Mouse (Mus musculus) hindbrain, postnatal 0 days (tissue): ENCODE data around the gene Olfr1032. TPM values are rescaled to one million over a fixed set of nuclear protein-coding genes. Genes with fewer than 3 reads are reported as not detected.
A peak's percentile ranks its signal among the peaks of the same experiment; 100 is the strongest.
"Not testable (repeated sequence)": the region's sequence is repeated elsewhere in the genome, so short reads cannot be mapped to it uniquely, and the experiment has no call there.

Source experiments
- ATAC-seq: fragments of 200-750 bp; cut with Nextera tagmentation; 2 replicates; pipeline ENCODE4 v1.8.0; 2017; ENCODE audit warnings: mild to moderate bottlenecking, moderate TSS enrichment, moderate library complexity
- DNase-seq: peaks from one replicate; pipeline ENCODE4 v3.0.0-alpha.2; 2015; ENCODE audit warnings: low spot score
- H3K27ac ChIP-seq: fragments of 300-500 bp; sonication (generic); 2 replicates; pipeline ENCODE4 v1.5.1; 2014; ENCODE audit warnings: mild to moderate bottlenecking
- H3K27me3 ChIP-seq: fragments of 300-500 bp; sonication (generic); 2 replicates; pipeline ENCODE4 v1.6.1; 2014; ENCODE audit warnings: low read length, mixed read lengths; ENCODE audit not compliant: insufficient read depth
- H3K36me3 ChIP-seq: fragments of 300-500 bp; sonication (generic); 2 replicates; pipeline ENCODE4 v1.6.1; 2014; ENCODE audit warnings: low read length, mixed read lengths; ENCODE audit not compliant: insufficient read depth
- H3K4me1 ChIP-seq: fragments of 300-500 bp; sonication (generic); 2 replicates; pipeline ENCODE4 v1.6.1; 2014; ENCODE audit warnings: antibody characterized with exemption, low read length, mixed read lengths; ENCODE audit not compliant: insufficient read depth
- H3K4me2 ChIP-seq: fragments of 300-500 bp; sonication (generic); 2 replicates; pipeline ENCODE4 v1.6.1; 2014; ENCODE audit warnings: low read depth, mild to moderate bottlenecking, low read length, moderate library complexity, mixed read lengths
- H3K4me3 ChIP-seq: fragments of 300-500 bp; sonication (generic); 2 replicates; pipeline ENCODE4 v1.5.1; 2014; ENCODE audit warnings: low read length
- H3K9ac ChIP-seq: fragments of 300-500 bp; sonication (generic); replicated peaks from 2 replicates; pipeline ENCODE4 v1.6.1; 2014; ENCODE audit warnings: mild to moderate bottlenecking, low read length, moderate library complexity, mixed read lengths
- H3K9me3 ChIP-seq: fragments of 300-500 bp; sonication (generic); 2 replicates; pipeline ENCODE4 v1.6.1; 2016; ENCODE audit warnings: low read length, mixed read lengths
- CTCF ChIP-seq: IDR thresholded peaks from 2 replicates; pipeline ENCODE4 v1.5.1; 2016; ENCODE audit warnings: antibody characterized with exemption, control low read depth, low read depth
- WGBS: fragments of 180-500 bp; shearing (Covaris S2); extraction: QIAGEN DNeasy Blood & Tissue Kit; methylation state at CpG from one replicate; pipeline ENCODE4 v1.1.7; 2014; 5-methylcytosine and 5-hydroxymethylcytosine counted together
- polyA plus RNA-seq: library from polyadenylated mRNA; unstranded; fragments of >200 nt; fragmentation: Nextera tagmentation; extraction: Ambion mirVana; gene quantifications from 2 replicates; pipeline ENCODE4 v1.2.1, GENCODE M21; 2015
- total RNA-seq: library from RNA; depleted of rRNA; stranded (reverse); fragments of >200 nt; gene quantifications from 2 replicates; pipeline ENCODE4 v1.2.3, GENCODE M21; 2014; rRNA removed

Olfr1032 gene
- not detected in 2 replicates for total RNA-seq
- polyA plus RNA-seq: not detected in 2 replicates

GRCm38 (mm10) chr2:86005240-86005639 is at the start of gene Olfr1032:
TSS of gene Olfr1032 (plus strand) at chr2:86005540.
- H3K4me1 ChIP-seq: no peaks in the 10 kb centered on the region
- no peaks in the 10 kb centered on the region for H3K27me3 ChIP-seq
- no peaks in the 10 kb centered on the region for H3K36me3 ChIP-seq
- no peak for TF ChIP-seq CTCF
- no peak within 1 kb of the TSS for H3K27ac ChIP-seq
- H3K4me2 ChIP-seq: no peak within 1 kb of the TSS
- no peak within 1 kb of the TSS for H3K9ac ChIP-seq
- no peaks in the 10 kb centered on the region for H3K9me3 ChIP-seq
- DNase-seq (no peak), ATAC-seq (no peak)
- WGBS: 89% methylated on average over 7 of the region's 7 CpGs
- H3K4me3 ChIP-seq: no peak within 1 kb of the TSS

DNA sequence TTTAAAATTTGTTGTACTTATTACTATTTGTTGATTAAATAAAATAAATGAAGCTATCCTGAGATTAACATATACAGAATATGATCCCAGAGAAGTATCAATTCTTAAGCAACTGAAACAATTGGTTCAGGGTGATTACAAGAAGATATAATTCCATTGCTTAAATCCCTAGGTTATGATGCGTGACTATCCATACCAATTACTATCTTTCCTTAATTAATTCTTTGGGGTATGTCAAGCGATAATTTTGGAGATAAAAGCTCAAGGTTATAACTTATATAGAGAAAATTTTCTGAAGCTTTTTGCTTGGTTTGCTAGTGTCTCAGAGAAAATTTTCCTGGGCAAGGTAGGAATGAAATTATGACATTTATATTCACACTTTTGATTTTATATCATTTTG is 31.7 kb upstream of the Olfr1032 start, which contains the start of gene Olfr1029:
Gene Olfr1029 (plus strand): TSS at position 301 of the 400 bp plus-strand sequence.
- Histone ChIP-seq H3K4me3 (no peak within 1 kb of the TSS), H3K27me3 (no peaks in the 10 kb centered on the region), H3K36me3 (no peaks in the 10 kb centered on the region), H3K9ac (no peak within 1 kb of the TSS), H3K4me1 (no peaks in the 10 kb centered on the region), H3K4me2 (no peak within 1 kb of the TSS), H3K27ac (no peak within 1 kb of the TSS), H3K9me3 (no peaks in the 10 kb centered on the region)
- 84% methylated on average over 2 of the region's 2 CpGs for WGBS
- ATAC-seq (no peak), DNase-seq (no peak)
- TF ChIP-seq CTCF: no peak

DNA sequence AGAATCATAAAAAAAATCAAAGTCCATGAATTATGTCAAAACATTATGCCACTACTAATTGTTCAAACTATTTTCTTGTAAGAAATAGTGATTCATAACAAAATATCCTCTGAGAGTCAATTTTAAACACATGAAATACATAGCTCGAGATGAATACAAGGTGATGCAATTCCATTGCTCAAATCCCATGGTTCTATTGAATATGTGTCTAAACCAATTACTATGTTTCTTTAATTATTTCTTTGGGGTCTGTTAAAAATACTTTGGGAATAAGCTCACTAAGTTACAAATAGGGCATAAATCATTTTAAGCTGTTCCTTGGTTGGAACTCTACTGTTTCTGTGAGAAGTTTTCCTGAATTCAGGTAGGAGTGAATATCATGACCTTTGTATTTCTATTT is 26.4 kb upstream of the Olfr1032 start, which contains the start of gene Olfr1030:
Gene Olfr1030 (plus strand): TSS at position 301 of the 400 bp plus-strand sequence.
- no peak within 1 kb of the TSS for H3K9ac ChIP-seq
- H3K4me2 ChIP-seq: no peak within 1 kb of the TSS
- DNase-seq (no peak), ATAC-seq (no peak)
- no peak for TF ChIP-seq CTCF
- no peak within 1 kb of the TSS for H3K4me3 ChIP-seq
- H3K27ac ChIP-seq: no peak within 1 kb of the TSS
- H3K36me3 ChIP-seq: no peaks in the 10 kb centered on the region
- WGBS: 74% methylated on average over 1 of the region's 1 CpGs
- H3K27me3 ChIP-seq: no peaks in the 10 kb centered on the region
- H3K9me3 ChIP-seq: no peaks in the 10 kb centered on the region
- no peaks in the 10 kb centered on the region for H3K4me1 ChIP-seq

DNA sequence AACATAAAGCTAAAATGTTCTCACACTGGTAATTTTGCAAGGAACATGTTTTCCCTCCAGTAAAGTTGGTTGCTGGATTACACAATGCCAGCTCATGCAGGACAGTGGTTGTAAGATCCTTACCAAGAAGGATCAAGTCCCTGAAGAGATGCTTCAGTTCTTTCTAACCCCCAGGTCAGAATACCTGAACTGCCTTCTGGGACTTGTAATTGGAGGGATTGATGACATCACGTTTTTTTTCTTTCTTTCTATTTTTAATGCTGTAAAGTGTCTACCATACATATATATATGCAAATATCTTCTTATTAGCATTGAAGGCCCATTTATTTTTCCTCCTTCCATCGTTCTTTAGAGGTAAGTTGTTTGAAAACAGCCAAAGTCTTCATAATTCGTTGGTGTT is 15.3 kb upstream of the Olfr1032 start, which contains the start of gene Olfr1031:
Gene Olfr1031 (plus strand): TSS at position 301 of the 400 bp plus-strand sequence.
- no peak for ATAC-seq
- 60% methylated on average over 3 of the region's 3 CpGs for WGBS

DNA sequence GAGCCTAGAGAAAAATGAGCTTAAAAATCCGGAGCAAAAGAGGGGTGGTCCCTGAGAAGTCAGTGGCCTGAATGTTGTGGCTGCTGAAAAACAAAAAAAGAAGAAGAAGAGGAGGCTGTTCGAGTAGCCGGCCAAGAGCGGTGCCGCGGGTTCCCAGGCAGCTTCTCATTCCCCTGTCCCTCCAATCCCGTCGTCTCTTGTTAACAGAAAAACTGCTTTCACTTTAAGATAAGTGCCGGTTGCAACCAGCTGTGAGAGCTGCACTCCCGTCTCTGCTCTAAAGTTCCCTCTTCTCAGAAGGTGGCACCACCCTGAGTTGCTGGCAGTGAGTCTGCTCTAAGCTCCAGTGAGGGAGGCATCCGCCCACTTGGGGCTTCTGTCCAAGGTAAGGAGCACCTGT is 15.1 kb downstream of the Olfr1032 start, which contains the start of gene Olfr1033:
Gene Olfr1033 (plus strand): TSS at position 228 of the 400 bp plus-strand sequence.
- H3K27ac ChIP-seq, H3K27me3 ChIP-seq, H3K9me3 ChIP-seq, ATAC-seq, H3K4me1 ChIP-seq, H3K36me3 ChIP-seq, H3K9ac ChIP-seq: not testable (repeated sequence)
- peak; percentile 30 for DNase-seq
- WGBS: 1% methylated on average over 10 of the region's 11 CpGs
- H3K4me3 ChIP-seq: peak within 1 kb of the TSS; percentile 33
- H3K4me2 ChIP-seq: peak within 1 kb of the TSS; percentile 51; the same call in 1 of the 2 replicates

More for the DNA sequence above, 15.3 kb upstream of the Olfr1032 start, which contains the start of gene Olfr1031:
- no peak for DNase-seq
- H3K36me3 ChIP-seq: no peaks in the 10 kb centered on the region
- no peak within 1 kb of the TSS for H3K4me2 ChIP-seq
- no peaks in the 10 kb centered on the region for H3K27me3 ChIP-seq
- no peak within 1 kb of the TSS for H3K27ac ChIP-seq
- H3K9me3 ChIP-seq: no peaks in the 10 kb centered on the region
- TF ChIP-seq CTCF: no peak
- no peaks in the 10 kb centered on the region for H3K4me1 ChIP-seq
- no peak within 1 kb of the TSS for H3K4me3 ChIP-seq
- no peak within 1 kb of the TSS for H3K9ac ChIP-seq

DNA sequence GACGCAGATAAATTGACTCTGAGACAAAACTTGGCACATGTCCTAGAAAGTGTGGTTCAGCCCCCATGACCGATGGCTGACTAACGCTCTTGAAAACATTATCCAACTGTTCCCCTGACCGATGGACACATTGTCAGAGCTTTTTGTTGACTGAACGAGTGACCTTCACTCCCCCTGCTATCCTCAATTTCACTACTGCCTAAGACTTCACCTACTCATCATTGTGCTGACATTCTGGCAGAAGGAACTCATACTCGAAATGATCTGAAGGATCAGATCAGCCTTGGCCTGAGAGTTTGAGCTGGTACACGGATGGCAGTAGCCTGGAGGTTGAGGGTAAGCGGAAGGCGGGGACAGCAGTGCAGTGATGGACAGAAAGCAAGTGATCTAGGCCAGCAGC is 16.2 kb downstream of the Olfr1032 start:
- not testable (repeated sequence) for ATAC-seq, DNase-seq, H3K4me3 ChIP-seq, H3K4me1 ChIP-seq, H3K27me3 ChIP-seq, H3K9ac ChIP-seq, H3K27ac ChIP-seq, H3K36me3 ChIP-seq, H3K9me3 ChIP-seq, H3K4me2 ChIP-seq
- WGBS: 50% methylated on average over 3 of the region's 9 CpGs

DNA sequence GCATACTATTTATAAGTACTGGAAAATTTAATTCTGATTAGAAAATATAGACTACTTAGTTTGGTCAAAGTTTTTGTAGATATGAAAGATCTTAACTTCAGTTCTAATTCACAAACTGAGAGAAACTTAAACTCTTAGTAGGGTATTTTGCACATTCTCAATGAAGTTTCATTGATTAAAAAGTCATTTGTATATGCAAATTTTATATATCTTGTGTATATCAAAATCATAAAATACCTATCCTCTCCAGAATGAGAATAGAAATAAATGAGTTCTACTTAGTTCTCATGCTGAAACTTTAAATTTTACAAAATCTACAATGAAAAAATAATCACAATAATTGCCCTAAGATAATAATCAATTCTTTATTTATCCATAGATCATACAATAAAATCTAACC is 40.2 kb downstream of the Olfr1032 start, which contains the start of gene Olfr1034:
Gene Olfr1034 (plus strand): TSS at position 301 of the 400 bp plus-strand sequence.
- TF ChIP-seq CTCF: no peak
- Histone ChIP-seq H3K36me3 (no peaks in the 10 kb centered on the region), H3K4me3 (no peak within 1 kb of the TSS), H3K9ac (no peak within 1 kb of the TSS), H3K4me2 (no peak within 1 kb of the TSS), H3K9me3 (no peaks in the 10 kb centered on the region), H3K27me3 (no peaks in the 10 kb centered on the region), H3K4me1 (no peaks in the 10 kb centered on the region), H3K27ac (no peak within 1 kb of the TSS)
- DNase-seq (no peak), ATAC-seq (no peak)

DNA sequence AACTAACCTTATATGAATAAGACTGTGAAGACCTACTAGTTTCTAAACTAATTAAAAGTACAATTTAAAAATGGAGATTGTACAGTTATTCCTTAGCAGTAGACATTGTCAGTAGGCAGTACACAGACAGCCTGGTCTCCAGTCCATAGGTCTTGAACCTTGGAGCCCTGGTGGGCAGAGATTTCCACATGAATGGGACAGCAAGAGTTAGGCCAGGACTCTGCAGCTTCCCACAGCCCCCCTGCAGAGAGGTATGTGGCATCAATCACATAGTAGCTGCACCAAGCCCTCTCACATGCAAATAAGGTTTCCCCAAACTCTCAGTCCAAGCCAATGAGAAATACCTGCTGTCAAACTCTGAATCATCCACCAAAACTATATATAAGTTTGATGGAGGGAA is 45.4 kb downstream of the Olfr1032 start:
- H3K27ac ChIP-seq, H3K36me3 ChIP-seq, H3K9ac ChIP-seq, H3K27me3 ChIP-seq, ATAC-seq, DNase-seq, H3K9me3 ChIP-seq, H3K4me3 ChIP-seq, H3K4me1 ChIP-seq, H3K4me2 ChIP-seq: not testable (repeated sequence)
